Mouse (Mus musculus) brain, embryonic 14.5 days (tissue): ENCODE measurements around the gene Ophn1.

ENCODE experiments used
- CTCF ChIP-seq: fragments of 200-500 bp; IDR thresholded peaks from 2 replicates; pipeline ENCODE4 v1.5.1; 2012; ENCODE audit warnings: inconsistent platforms, mild to moderate bottlenecking, moderate library complexity, borderline replicate concordance; ENCODE audit not compliant: insufficient read depth, insufficient read length; ENCODE audit errors: extremely low read depth
- POLR2A ChIP-seq: fragments of 200-500 bp; IDR thresholded peaks from 2 replicates; pipeline ENCODE4 v1.6.1; 2012; ENCODE audit warnings: mild to moderate bottlenecking, inconsistent platforms, borderline replicate concordance; ENCODE audit not compliant: poor library complexity, insufficient read depth, insufficient read length, severe bottlenecking; ENCODE audit errors: extremely low read depth

DNA sequence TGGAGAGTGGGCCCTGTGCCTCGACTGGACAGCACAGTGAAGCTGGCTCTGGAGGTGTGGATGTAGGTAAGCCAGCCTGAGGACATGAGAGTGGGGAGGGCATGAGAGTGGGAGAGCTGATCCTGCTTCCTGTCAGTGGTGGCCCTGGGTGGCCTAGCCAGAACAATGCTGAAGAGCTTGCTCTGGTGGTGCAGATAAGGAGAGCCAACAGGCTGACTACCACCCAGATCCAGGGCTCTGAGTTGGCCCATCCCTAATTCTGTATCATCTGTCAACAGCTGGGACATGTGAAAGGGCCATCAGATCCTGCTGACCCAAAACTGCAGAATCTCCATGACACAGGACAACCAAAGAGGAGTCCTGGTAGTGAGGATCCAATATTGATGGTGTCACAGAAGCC lies 18.1 kb upstream of the Ophn1 start:
- TF ChIP-seq CTCF: no peak
- TF ChIP-seq POLR2A: no peak
